Mouse (Mus musculus): ENCODE measurements around the gene Chrna5. TPM values are rescaled to one million over a fixed set of nuclear protein-coding genes. Genes with fewer than 3 reads are reported as not detected.

Gene Chrna5
- polyA plus RNA-seq, 1 experiment from 2014 or later, result 0.21 TPM

DNA sequence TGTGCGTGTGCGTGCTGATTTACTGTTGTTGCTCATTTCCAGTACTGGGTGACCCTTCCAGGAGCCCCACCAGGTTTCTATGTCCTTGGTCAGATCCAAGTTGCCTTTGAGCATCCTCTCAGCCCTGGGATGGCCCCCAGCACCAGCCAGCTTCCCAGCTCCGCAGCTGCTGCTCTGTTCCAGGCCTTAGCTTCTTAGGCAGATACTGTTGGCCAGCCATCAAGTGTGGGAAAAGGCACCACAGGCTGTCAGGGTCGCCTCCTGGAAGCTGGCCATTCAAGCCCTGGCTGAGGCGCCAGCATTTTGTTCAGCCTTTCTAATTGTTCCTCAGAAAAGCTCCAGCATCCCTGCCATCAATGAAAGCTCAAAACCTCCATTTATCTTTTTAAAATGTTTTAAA is 59.3 kb downstream of the Chrna5 start:
- no peak overlapping the region for H3K27ac ChIP-seq (ENCODE audit: low read length)
- no peaks in the 10 kb centered on the region for H3K27me3 ChIP-seq (replicated peaks; ENCODE audit: control insufficient read depth, insufficient read depth, low read length)
- H3K4me2 ChIP-seq (ENCODE audit: low read depth, low read length), result no peak overlapping the region
- WGBS, result 65% methylated on average over 5 of the region's 5 CpGs
- no peaks in the 10 kb centered on the region for H3K4me1 ChIP-seq (ENCODE audit: control insufficient read depth, insufficient read depth, low read length)
- H3K9ac ChIP-seq (ENCODE audit: low read depth, low read length), result no peak overlapping the region
- no peak overlapping the region for H3K4me3 ChIP-seq (ENCODE audit: low read length)
- no peaks in the 10 kb centered on the region for H3K36me3 ChIP-seq (ENCODE audit: control insufficient read depth, insufficient read depth, low read length)
- H3K9me3 ChIP-seq (ENCODE audit: control insufficient read depth, low read length), result no peaks in the 10 kb centered on the region
- ATAC-seq, result no peak

DNA sequence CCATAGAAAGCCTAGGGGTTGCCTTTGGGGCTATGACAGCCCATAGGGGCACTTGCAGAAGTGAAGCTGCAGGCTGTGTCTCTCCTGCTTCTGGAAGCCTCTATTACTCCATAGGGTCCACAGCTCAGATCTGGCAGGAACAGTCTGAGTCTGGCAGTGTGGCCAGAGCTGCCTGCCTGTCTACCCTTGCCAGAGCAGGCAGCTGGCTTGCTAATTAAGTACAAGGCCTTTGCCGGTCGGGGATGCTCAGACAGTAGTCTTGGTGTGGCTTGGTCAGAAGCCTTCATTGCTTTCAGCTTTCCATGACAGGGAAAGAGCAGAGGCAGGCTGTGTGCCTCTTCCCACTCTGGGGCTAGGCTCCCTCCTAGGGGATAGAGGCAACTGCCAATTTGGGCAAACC is 60.7 kb downstream of the Chrna5 start:
- WGBS, result 76% methylated on average over 2 of the region's 2 CpGs
- no peaks in the 10 kb centered on the region for H3K27me3 ChIP-seq (replicated peaks; ENCODE audit: control insufficient read depth, insufficient read depth, low read length)
- no peak overlapping the region for H3K4me3 ChIP-seq (ENCODE audit: low read length)
- H3K4me1 ChIP-seq (ENCODE audit: control insufficient read depth, insufficient read depth, low read length), result no peaks in the 10 kb centered on the region
- H3K9me3 ChIP-seq (ENCODE audit: control insufficient read depth, low read length), result no peaks in the 10 kb centered on the region
- no peak overlapping the region for H3K27ac ChIP-seq (ENCODE audit: low read length)
- H3K4me2 ChIP-seq (ENCODE audit: low read depth, low read length), result no peak overlapping the region
- no peaks in the 10 kb centered on the region for H3K36me3 ChIP-seq (ENCODE audit: control insufficient read depth, insufficient read depth, low read length)
- H3K9ac ChIP-seq (ENCODE audit: low read depth, low read length), result no peak overlapping the region
- ATAC-seq, result no peak

DNA sequence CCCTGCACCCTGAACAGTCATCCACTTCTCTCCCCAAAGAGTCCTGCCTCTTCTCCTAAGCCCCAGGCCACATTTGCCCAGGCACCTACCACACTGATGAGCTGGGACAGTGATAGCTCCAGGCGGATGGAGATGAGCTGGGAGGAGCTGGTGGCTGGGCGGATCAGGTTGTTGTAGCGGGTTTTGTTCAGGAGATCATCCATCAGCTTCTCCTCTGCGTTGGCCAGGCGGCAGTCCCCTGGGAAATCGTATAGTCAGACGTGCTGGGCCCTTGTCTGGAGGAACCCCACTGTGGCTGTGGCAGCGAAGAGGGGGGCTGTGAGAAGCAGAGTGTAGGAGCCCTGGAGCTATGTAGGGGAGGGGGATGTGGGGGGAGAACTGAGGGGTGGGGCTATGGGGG is 63.0 kb downstream of the Chrna5 start:
- Histone ChIP-seq H3K27ac (ENCODE audit: low read length) (no peak overlapping the region), H3K4me3 (ENCODE audit: low read length) (no peak overlapping the region), H3K27me3 (replicated peaks; ENCODE audit: control insufficient read depth, insufficient read depth, low read length) (0 out of 2 replicates have a peak, but pooled peaks cover 4% of the 10 kb centered on the region), H3K36me3 (ENCODE audit: control insufficient read depth, insufficient read depth, low read length) (no peaks in the 10 kb centered on the region), H3K4me1 (ENCODE audit: control insufficient read depth, insufficient read depth, low read length) (peaks cover 3% of the 10 kb centered on the region; the same call in 1 of the 2 replicates), H3K9ac (ENCODE audit: low read depth, low read length) (no peak overlapping the region), H3K4me2 (ENCODE audit: low read depth, low read length) (no peak overlapping the region), H3K9me3 (ENCODE audit: control insufficient read depth, low read length) (no peaks in the 10 kb centered on the region)
- 0 out of 2 replicates have a peak, but pooled peaks have one; percentile 24 for ATAC-seq
- 17% methylated on average over 8 of the region's 8 CpGs for WGBS

DNA sequence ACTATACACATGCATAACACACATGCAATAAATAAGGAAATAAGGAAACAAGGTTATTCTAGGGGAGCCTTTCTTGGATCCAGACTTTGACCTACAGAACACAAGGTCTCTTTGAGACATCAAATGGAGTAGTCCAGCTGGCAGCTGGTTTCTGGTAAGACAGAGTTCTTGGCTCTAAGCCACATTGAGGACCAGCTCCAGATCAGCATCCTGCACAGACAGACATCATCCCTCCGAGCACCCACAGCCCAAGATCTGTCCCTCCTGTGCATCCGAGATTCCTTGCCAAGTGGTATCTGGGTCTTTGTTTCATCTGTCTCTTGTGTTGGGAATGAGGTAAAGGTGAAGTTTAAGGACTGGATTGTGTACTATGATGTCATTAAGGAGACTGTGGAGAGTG is 64.3 kb downstream of the Chrna5 start:
- no peak for ATAC-seq
- Histone ChIP-seq H3K4me2 (ENCODE audit: low read depth, low read length) (no peak overlapping the region), H3K4me1 (ENCODE audit: control insufficient read depth, insufficient read depth, low read length) (peaks cover 5% of the 10 kb centered on the region; the same call in 1 of the 2 replicates), H3K9me3 (ENCODE audit: control insufficient read depth, low read length) (no peaks in the 10 kb centered on the region), H3K9ac (ENCODE audit: low read depth, low read length) (no peak overlapping the region), H3K4me3 (ENCODE audit: low read length) (no peak overlapping the region), H3K27me3 (replicated peaks; ENCODE audit: control insufficient read depth, insufficient read depth, low read length) (0 out of 2 replicates have a peak, but pooled peaks cover 4% of the 10 kb centered on the region), H3K36me3 (ENCODE audit: control insufficient read depth, insufficient read depth, low read length) (no peaks in the 10 kb centered on the region), H3K27ac (ENCODE audit: low read length) (no peak overlapping the region)
- 52% methylated on average over 2 of the region's 2 CpGs for WGBS

DNA sequence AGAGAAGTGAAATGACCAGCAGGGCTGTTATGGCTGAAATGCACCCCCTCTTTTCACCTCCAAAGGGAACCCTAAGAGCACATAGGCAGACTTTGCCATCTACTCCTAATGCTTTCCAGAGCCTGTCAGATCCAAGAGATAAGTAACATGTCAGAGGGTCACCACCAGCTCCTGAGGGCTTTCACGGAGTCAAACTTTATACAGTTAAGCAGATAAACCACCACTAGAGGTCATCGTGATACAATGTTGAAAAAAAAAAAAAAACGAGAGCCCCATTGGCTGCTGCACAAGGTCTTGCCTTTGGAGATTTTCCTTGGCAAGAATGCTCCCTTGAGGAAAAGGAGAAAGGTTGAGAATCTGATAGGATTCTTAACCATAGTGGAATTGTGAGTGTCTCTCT is 66.1 kb downstream of the Chrna5 start:
- no peak overlapping the region for H3K4me3 ChIP-seq (ENCODE audit: low read length)
- no peaks in the 10 kb centered on the region for H3K36me3 ChIP-seq (ENCODE audit: control insufficient read depth, insufficient read depth, low read length)
- H3K4me1 ChIP-seq (ENCODE audit: control insufficient read depth, insufficient read depth, low read length), result peaks cover 5% of the 10 kb centered on the region; the same call in 1 of the 2 replicates
- no peak overlapping the region for H3K27ac ChIP-seq (ENCODE audit: low read length)
- ATAC-seq, result no peak
- WGBS, result 0% methylated on average over 3 of the region's 3 CpGs
- H3K27me3 ChIP-seq (replicated peaks; ENCODE audit: control insufficient read depth, insufficient read depth, low read length), result 0 out of 2 replicates have a peak, but pooled peaks cover 4% of the 10 kb centered on the region
- H3K4me2 ChIP-seq (ENCODE audit: low read depth, low read length), result no peak overlapping the region
- H3K9ac ChIP-seq (ENCODE audit: low read depth, low read length), result no peak overlapping the region
- no peaks in the 10 kb centered on the region for H3K9me3 ChIP-seq (ENCODE audit: control insufficient read depth, low read length)

DNA sequence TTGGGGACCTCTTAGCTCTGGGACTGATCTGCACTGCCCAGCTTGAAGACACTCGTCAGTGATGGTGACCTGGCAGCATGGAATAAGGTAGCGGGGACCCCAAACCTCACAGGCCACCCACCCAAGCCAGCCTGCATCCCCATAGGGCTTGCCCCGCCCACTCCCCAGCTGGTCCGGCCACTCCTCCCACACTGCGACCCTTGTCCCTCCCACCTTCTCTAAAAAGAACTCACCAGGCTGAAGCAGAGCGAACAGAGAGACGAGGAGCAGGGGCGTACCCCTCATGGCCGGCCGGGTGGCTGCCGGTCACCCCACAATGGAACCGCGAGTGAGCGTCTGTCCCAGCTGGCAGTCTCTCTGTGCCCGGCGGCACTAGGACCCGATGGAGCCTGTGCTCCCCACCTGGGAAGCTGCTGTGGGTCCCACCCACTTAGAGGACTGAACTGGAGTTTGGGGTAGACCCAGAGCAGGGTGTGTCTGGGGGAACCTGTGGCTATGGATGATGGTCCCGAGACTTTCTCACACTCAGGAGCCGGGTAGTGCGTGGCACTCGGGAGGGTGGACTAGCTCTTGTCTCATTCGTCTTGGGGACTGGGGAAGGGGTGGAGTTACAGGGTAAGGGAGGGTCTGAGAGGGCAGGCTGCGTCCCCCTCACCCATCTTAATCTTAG is 67.7 kb downstream of the Chrna5 start, which contains the start of gene Chrnb4:
Chrnb4 (minus strand) TSS at position 569 of the 670 bp plus-strand sequence.
- WGBS, result 2% methylated on average over 23 of the region's 23 CpGs
- Histone ChIP-seq H3K36me3 (ENCODE audit: control insufficient read depth, insufficient read depth, low read length) (no peaks in the 10 kb centered on the region), H3K9ac (ENCODE audit: low read depth, low read length) (peak within 1 kb of the TSS; percentile 35), H3K4me2 (ENCODE audit: low read depth, low read length) (peak within 1 kb of the TSS; percentile 86), H3K9me3 (ENCODE audit: control insufficient read depth, low read length) (no peaks in the 10 kb centered on the region), H3K4me3 (ENCODE audit: low read length) (peak within 1 kb of the TSS; percentile 39), H3K27me3 (replicated peaks; ENCODE audit: control insufficient read depth, insufficient read depth, low read length) (0 out of 2 replicates have a peak, but pooled peaks cover 4% of the 10 kb centered on the region), H3K27ac (ENCODE audit: low read length) (no peak within 1 kb of the TSS), H3K4me1 (ENCODE audit: control insufficient read depth, insufficient read depth, low read length) (peaks cover 5% of the 10 kb centered on the region; the same call in 1 of the 2 replicates)
- ATAC-seq, result peak; percentile 33; the same call in 1 of the 2 replicates

DNA sequence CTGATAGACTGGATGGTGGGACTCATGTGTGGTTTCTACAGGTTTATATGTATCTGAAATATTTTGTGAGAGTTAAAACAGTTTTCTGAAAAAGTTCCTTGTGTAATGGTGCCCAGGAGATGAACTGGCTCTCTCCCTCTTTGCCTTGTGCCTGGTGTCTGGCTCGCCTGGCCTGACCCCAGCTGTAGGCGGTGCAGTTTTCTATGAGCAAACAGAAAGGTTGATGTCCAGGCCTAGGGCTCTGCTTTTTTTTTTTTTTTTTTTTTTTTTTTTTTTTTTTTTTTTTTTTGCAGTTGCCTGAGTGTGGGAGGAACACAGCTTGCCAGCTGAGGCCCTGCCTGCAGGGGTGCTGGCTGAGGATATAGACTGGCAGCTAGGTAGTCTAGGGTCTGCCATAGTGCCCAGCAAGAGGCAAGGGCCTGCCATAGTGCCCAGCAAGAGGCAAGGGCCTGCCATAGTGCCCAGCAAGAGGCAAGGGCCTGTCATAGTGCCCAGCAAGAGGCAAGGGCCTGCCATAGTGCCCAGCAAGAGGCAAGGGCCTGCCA is 74.8 kb downstream of the Chrna5 start:
- Histone ChIP-seq H3K4me1 (ENCODE audit: control insufficient read depth, insufficient read depth, low read length) (no peaks in the 10 kb centered on the region), H3K4me2 (ENCODE audit: low read depth, low read length) (no peak overlapping the region), H3K9me3 (ENCODE audit: control insufficient read depth, low read length) (no peaks in the 10 kb centered on the region), H3K4me3 (ENCODE audit: low read length) (no peak overlapping the region), H3K27ac (ENCODE audit: low read length) (no peak overlapping the region), H3K9ac (ENCODE audit: low read depth, low read length) (no peak overlapping the region), H3K27me3 (replicated peaks; ENCODE audit: control insufficient read depth, insufficient read depth, low read length) (no peaks in the 10 kb centered on the region), H3K36me3 (ENCODE audit: control insufficient read depth, insufficient read depth, low read length) (no peaks in the 10 kb centered on the region)
- no peak for ATAC-seq
- 70% methylated on average over 2 of the region's 2 CpGs for WGBS

Other genes starting within 250 kb of the Chrna5 start
- gene Wdr61, start 246.4 kb upstream of the Chrna5 start, polyA plus RNA-seq (2015; fragmentation: Nextera tagmentation; extraction: Ambion mirVana), result 142 and 148 TPM in 2 replicates
- gene Crabp1, start 216.1 kb upstream of the Chrna5 start, polyA plus RNA-seq (2015; fragmentation: Nextera tagmentation; extraction: Ambion mirVana), result 9.0 and 9.8 TPM in 2 replicates
- 21.0 and 23.1 TPM in 2 replicates for gene Ireb2, start 117.1 kb upstream of the Chrna5 start, polyA plus RNA-seq (2015; fragmentation: Nextera tagmentation; extraction: Ambion mirVana)
- gene Hykk, start 63.6 kb upstream of the Chrna5 start, polyA plus RNA-seq (2015; fragmentation: Nextera tagmentation; extraction: Ambion mirVana), result 2.5 and 2.7 TPM in 2 replicates
- 269 and 294 TPM in 2 replicates for gene Psma4, start 30.1 kb upstream of the Chrna5 start, polyA plus RNA-seq (2015; fragmentation: Nextera tagmentation; extraction: Ambion mirVana)
- 0.31 and 0.66 TPM in 2 replicates for gene AY074887, start 29.9 kb upstream of the Chrna5 start, polyA plus RNA-seq (2015; fragmentation: Nextera tagmentation; extraction: Ambion mirVana)
- 9.7 and 9.8 TPM in 2 replicates for gene Chrna3, start 45.7 kb downstream of the Chrna5 start, polyA plus RNA-seq (2015; fragmentation: Nextera tagmentation; extraction: Ambion mirVana)
- 5.0 and 5.3 TPM in 2 replicates for gene Chrnb4, start 67.9 kb downstream of the Chrna5 start, polyA plus RNA-seq (2015; fragmentation: Nextera tagmentation; extraction: Ambion mirVana)
- gene Ube2q2, start 168.0 kb downstream of the Chrna5 start, polyA plus RNA-seq (2015; fragmentation: Nextera tagmentation; extraction: Ambion mirVana), result 10.6 and 12.2 TPM in 2 replicates
- gene Fbxo22, start 228.0 kb downstream of the Chrna5 start, polyA plus RNA-seq (2015; fragmentation: Nextera tagmentation; extraction: Ambion mirVana), result 55.3 and 61.0 TPM in 2 replicates